Mouse (Mus musculus): ENCODE results near the gene Tnfrsf23. TPM values are rescaled to one million over a fixed set of nuclear protein-coding genes. Genes with fewer than 3 reads are reported as not detected.
"Not testable (repeated sequence)": the region's sequence is repeated elsewhere in the genome, so short reads cannot be mapped to it uniquely, and the experiment has no call there.

Gene Tnfrsf23
- total RNA-seq, 2 experiments from 2014 or later, result 1.1 to 1.4 TPM

DNA sequence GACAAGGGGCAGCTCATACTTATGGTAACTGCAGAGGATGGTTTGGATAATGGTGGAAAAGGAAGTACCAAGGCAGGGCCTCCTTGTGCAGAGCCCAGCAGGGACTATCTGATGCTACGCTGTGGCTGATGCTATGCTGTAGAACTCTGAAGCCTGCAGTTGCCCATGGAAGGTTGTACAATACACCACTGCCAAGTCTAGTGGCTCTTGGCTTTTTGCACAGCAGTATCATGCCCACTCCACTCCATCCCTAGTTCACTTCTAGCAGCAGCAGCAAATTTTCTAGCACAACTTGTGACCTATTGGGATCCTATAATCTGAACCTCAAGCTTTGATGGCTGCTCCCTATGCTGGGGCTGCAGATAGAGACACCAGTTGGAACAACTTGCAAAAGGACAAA lies 4.1 kb downstream of the Tnfrsf23 start:
- DNase-seq, result no peak

DNA sequence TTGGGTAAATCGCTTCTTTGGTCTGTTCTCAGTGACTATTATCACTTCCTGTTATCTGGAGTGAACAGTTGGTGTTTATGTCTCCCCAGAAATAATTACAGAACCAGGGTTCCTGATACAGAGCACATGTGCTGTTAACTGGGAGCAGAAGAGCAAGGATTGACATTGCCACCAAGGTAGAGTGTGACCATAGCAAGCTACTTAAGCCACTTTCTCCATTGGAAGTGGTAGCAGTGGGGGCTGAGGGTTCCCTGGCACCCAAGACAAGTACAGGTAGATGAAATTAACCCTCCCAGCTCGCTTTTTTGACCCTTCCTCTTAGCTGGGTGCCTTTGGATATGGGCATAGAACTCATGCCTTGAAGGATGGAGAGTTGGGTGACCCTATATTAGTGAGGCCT lies 4.8 kb downstream of the Tnfrsf23 start:
- not testable (repeated sequence) for DNase-seq

DNA sequence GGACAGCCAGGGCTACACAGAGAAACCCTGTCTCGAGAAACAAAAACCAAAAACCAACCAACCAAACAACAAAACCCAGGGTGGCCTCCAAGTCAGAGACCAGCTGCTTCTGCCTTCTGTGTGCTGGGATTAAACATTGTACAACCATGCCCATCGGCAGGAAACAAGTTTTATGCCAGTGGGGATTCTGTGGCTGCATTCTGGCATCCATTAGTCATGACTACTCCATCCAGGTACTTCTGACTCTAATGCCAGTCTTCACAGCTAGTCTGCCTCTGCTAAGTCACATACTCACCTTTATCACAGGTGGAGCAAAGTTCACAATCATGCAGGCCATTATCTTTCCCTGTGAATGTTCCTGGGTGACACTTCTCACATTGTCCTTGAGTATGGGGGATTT lies 6.0 kb downstream of the Tnfrsf23 start:
- DNase-seq, result not testable (repeated sequence)

DNA sequence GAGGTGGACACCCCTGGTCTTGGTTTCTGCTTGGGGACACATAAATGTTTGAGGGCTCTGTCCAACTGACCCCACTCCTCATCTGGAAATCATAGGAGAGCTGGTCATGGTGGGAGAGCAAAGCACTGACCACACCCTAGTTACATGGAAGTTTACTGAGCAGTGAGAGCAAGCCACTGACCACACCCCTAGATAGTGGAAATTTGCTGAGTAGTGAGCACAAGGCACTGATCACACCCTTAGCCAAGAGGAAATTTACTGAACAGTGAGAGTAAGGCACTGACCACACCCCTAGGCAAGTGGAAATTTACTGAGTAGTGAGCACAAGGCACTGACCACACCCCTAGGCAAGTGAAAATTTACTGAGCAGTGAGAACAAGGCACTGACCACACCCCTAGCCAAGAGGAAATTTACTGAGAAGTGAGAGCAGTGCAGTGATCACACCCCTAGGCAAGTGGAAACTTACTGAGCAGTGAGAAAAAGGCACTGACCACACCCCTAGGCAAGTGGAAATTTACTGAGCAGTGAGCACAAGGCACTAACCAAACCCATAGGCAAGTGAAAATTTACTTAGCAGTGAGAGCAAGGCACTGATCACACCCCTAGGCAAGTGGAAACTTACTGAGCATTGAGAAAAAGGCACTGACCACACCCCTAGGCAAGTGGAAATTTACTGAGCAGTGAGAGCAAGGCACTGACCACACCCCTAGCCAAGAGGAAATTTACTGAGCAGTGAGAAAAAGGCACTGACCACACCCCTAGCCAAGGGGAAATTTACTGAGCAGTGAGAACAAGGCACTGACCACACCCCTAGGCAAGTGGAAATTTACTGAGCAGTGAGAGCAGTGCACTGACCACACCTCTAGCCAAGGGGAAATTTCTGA lies 19.0 kb downstream of the Tnfrsf23 start:
- DNase-seq, result no peak

DNA sequence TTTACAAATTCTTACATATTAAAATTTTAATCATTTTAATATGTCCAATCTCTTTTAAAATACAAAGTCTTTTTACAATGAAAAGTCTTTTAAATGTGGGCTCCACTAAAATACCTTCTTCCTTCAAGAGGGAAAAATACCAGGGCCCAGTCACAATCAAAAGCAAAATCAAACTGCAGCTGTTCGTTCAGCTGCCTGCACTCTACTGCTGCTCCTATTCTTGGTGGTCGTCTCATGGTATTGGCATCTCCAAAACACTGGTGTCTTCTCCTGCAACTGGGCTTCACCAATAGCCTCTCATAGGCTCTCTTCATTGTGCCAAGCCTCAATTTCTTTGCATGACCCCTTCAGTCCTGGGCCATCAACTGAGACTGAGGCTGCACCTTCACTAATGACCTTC lies 22.2 kb downstream of the Tnfrsf23 start:
- no peak for DNase-seq

DNA sequence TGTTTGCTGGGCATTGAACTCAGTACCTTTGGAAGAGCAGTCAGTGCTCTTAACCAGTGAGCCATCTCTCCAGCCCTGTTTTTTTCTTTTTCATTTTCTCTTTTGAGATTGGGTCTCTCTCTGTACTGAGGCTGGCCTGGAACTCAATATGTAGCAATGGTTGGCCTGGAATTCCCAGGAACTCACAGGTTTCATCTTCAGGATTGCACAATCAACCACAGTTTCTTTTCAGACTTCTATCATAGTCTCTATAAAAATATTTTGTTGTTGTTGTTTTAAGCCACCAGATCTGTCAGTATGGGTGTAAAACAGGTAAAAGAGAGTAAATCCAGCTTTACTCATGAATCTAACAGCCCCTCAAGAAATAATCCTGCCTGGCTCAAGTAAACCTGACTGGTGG lies 24.9 kb downstream of the Tnfrsf23 start:
- DNase-seq, result no peak

DNA sequence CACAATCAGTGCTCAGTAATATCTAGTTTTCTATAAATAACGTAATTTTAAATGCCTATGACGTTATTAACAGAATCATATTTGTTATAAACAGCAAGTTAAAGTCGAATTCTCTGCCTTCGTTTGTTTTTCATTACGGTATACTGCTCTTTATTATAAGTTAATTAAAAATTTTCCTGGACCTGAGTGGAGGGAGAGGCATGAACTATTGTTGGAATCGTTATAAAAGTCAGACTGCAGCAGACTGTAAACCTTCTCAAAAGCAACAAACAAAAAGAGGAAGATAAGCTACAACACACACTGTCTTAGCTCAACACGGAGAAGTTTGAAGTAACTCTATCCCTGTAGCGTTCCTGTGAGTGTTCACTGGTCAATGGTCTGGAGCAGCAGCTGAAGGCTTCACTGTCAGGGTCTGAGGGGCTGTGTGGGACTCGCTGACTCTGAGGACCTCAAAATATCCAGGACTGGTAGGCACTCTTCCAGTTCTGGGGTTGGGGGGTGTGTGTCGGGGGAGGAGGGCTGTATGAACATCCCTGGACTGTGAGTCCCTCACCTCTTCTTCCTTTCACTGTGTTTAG lies 35.8 kb downstream of the Tnfrsf23 start:
- DNase-seq, result not testable (repeated sequence)

DNA sequence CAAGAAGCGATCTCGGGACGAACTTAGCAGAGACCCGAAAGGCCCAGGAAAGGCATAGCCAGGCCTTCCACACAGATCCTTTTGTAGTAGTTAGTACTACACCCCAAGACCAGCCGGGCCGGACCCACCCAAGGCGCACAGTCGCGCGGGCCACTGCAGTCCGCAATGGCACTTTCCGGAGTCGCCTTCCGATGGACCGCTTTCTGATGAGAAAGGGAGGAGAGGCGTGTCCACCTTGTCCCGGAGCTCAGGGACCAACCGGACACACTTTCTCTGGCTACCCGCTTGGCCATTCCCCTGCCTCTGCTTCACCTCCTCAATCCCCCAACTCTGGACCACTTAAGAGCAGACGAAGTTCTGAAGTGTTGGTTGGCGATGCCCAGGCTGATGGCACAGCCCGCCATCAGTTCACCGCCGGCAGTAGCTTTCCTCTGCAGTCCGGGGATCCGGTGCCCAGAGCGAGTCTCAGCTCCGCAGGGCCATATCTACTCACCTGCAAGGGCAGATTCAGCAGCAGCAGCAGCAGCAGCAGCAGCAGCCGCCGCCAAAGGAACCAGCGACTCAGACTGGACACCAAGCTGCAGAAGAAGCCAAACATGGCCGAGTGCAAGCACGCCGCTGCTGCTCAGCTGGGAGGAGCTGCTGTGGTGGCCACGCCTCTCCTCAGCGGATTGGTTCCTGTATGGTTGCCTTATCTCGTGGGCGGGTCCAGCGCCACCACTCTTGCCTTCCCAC lies 36.5 kb downstream of the Tnfrsf23 start, which contains the start of gene Tnfrsf22:
Gene Tnfrsf22, minus strand, starts transcription at position 628 of the 735 bp plus-strand sequence.
- peak; percentile 69 to 75 for DNase-seq

DNA sequence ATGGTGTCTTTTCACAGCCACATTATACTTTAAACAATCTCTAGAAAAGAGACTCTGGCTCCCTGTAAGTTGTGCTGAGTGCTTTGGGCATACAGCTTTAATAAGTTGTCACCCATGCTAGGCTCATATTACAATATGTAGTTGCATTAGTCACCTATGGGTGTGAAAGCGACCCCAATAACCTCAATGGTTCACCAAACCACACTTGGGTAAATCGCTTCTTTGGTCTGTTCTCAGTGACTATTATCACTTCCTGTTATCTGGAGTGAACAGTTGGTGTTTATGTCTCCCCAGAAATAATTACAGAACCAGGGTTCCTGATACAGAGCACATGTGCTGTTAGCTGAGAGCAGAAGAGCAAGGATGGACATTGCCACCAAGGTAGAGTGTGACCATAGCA lies 41.7 kb downstream of the Tnfrsf23 start:
- DNase-seq, result not testable (repeated sequence)

DNA sequence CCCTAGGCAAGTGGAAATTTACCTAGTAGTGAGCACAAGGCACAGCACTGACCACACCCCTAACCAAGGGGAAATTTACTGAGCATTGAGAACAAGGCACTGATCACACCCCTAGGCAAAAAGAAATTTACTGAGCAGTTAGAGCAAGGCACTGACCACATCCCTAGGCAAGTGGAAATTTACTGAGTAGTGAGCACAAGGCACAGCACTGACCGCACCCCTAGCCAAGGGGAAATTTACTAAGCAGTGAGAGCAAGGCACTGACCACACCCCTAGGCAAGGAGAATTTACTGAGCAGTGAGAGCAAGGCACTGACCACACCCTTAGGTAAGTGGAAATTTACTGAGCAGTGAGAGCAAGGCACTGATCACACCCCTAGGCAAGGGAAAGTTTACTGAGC lies 49.0 kb downstream of the Tnfrsf23 start:
- DNase-seq, result no peak

DNA sequence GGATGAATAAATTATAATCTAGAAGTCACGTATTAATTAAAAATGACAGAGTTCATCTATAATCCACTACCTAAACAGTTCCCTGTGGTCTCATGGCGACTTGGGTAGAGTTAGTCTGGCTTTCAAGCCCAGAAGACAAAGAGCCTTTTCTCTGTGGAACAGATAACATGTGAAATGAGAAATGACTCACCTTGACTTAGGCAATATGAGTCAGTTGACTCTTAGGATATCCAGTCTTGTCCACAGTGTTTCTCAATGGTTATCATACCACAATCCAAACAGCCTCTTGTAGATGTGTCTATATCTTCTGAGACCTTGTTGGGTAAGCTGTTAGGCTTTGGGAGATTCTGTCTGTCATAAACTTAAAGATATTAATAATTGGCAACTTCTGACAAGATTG lies 54.2 kb downstream of the Tnfrsf23 start:
- DNase-seq, result no peak

DNA sequence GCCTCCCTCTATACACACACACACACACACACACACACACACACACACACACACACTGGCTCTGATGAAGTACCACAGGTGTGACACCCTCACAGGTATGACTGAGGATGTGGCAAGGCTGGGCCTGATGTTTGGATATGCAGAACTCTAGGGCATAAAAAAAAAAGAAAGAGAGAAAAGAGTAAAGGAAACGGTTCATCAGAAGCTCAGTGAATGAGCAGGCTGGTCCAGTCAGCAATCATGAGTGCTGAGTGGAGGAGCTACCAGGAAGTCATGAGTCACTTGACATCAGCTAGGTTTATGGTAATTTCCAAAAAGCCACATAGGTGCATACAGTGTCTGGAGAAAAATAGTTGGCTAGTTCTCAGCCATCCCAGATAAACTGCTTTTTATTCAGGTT lies 56.2 kb downstream of the Tnfrsf23 start:
- DNase-seq, result no peak

DNA sequence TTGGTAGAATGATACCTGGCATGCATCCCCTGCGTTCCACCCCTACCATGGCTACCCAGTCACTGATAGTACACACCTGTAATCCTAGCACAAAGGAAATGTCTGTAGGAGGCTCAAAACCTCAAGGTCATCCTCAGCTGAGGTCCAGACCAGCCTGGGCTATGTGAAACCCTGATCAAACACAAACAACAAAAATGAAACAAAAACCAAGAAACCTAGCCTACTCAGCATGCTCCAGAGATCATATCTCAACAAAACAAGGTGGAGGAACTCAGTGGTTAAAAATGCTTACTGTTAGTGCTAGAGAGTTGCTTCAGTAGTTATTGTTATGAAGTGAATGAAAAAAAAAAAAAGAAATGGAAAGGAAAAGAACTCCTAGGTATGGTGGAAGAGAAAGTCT lies 57.1 kb downstream of the Tnfrsf23 start, which contains the start of gene Tnfrsf26:
Gene Tnfrsf26, minus strand, starts transcription at position 183 of the 400 bp plus-strand sequence.
- no peak for DNase-seq

DNA sequence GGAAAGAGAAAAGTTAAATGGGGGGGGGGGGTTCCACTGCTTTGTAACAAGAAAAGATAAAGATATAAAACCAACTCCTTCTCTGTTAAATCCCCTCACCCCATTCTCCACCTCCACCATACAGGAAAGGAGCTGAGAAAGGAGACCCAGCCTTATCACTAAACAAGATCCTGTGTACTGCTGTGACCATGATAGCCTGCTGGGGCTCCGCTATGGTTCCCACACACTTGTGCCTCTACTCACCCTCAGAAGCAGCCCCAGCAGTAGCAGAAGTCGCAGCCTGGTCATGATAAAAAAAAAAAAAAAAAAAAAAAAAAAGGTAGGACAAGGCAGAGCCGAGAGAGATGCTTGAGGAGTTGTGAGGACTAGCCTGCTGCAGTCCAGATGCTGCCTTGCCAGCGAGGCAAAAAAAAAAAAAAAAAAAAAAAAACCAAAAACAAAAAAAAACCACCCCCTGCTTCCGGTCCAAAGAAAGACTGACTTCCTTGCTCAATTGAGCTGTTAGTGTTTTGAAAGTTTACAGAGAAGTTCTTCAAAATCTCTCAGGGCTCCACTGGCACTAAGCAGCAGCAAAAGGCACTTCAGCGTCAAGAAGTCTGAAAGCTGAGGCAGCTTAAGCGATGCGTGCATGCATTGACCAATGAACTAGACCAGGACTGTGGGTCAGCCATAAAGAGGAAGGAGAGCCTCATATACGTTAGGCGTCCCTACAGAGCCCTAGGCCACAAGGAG lies 58.0 kb downstream of the Tnfrsf23 start:
- no peak for DNase-seq

DNA sequence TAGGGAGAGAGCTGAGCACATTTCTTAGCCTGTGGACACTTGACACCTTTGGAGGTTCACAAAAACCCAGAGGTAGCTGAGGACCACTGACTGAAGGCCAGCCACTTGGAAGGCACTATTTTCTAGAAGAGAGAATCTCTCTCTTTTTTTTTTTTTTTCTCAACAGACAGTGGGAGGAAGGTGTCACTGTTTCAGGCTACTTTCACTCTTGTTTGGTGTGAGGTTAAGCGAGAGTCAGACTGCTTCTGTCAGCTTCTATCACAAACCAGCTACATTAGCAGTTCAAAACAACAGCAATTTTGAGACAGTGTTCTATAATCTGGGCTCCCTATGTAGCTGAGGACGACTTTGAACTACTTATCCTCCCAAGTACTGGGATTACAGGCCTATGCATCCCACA lies 59.5 kb downstream of the Tnfrsf23 start:
- DNase-seq, result no peak

DNA sequence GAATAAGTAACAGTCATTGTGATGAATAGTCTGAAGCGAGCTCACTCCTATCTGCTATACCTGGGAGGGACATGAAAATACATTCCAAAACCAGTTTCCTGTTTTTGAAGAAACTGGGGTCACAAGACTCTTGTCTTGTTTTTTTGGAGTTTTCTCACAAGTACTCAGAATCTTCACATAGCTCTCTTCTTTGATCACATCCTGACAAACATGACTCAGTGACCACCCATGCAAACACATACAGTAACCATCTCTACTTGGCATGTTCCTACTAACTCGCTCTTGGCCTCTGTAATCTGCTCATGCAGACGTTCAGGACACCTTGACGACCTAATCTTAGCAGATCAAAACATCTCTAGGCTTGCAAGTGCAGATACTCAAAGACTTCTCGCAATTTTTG lies 60.5 kb downstream of the Tnfrsf23 start:
- no peak for DNase-seq

DNA sequence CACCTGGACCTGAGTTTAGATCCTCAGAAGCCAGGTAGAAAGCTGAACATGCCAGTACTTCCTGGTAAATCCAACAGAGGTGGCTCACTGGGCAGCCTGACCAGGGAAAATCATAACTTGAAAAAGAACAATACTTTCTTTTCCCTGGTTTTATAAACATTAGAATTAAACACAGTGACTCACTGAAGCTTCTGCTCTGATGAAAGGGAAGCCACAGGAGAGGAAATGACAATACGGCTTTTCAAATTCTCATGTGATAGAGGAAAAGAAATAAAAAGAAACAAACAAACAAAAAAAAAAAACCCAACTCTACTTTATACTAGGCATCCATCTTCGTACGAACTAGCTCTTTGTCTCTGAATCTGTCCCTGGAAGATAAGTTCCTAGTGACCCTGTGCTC lies 61.1 kb downstream of the Tnfrsf23 start:
- DNase-seq, result no peak

DNA sequence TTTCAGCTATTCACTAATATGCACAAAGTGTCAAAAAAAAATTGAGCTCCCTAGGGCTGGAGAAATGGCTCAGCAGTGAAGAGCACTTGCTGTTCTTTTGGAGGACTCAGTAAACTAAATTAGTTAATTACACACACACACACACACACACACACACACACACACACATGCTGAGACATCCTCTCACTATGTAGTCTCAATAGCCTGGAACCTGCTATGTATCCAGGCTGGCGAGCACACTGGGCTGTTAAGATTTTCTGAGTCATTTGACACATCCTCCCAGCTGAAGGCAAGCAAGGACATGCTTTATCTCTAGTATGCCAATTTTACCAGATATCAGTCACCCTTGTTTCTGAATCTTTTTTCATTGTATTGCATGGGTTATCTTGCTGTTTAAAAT lies 64.7 kb downstream of the Tnfrsf23 start:
- no peak for DNase-seq

Measured in layer of hippocampus, postnatal 36 days (tissue).